Mouse (Mus musculus) small intestine, adult 2 months (tissue): Measurements from ENCODE around the gene Abhd12.

Experiments used
- CTCF ChIP-seq: fragments of 200-500 bp; IDR thresholded peaks from 2 replicates; pipeline ENCODE4 v1.5.1; 2012; ENCODE audit warnings: low read depth, mild to moderate bottlenecking, control low read depth, inconsistent platforms, low read length, moderate library complexity, mixed read lengths; ENCODE audit not compliant: insufficient replicate concordance, insufficient read length; ENCODE audit errors: extremely low read depth
- POLR2A ChIP-seq: fragments of 200-500 bp; IDR thresholded peaks from 2 replicates; pipeline ENCODE4 v1.6.1; 2012; ENCODE audit warnings: low read depth, mild to moderate bottlenecking, control low read depth, inconsistent platforms, low read length, moderate library complexity

- TF ChIP-seq CTCF (no peak), POLR2A (no peak)
These were observed 106.5 kb downstream of the Abhd12 start for GRCm38 (mm10) chr2:150798084-150798483.
